Mouse (Mus musculus): ENCODE data around the gene Capns1. TPM values are rescaled to one million over a fixed set of nuclear protein-coding genes. Genes with fewer than 3 reads are reported as not detected.

Capns1 gene
- total and polyA plus RNA-seq, 3 experiments, result 31.7 to 354 TPM; not detected in 1

DNA sequence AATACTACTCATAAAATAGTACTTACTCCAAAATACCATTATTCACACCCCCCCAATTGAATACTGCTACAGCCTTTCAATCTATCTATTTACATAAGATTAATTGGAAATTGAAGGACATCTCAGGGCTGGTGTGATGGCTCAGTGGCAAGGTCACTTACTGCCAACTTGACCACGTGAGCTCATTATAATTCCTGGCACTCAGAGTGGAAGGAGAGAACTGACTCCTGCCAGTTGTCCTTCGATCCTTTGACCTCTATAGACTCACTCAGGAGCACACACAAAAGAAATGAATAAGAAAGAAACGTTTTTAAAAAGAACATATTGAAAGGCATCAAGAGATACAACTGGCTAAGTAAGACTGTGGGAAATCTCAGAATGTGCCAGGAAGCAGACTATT lies 17.3 kb upstream of the Capns1 start:
- H3K4me1 ChIP-seq (ENCODE audit: control insufficient read depth in 1 of 2, insufficient read depth in 2 of 2, low read length in 2 of 2), result no peaks in the 10 kb centered on the region; a peak in 1 of 4 replicates
- no peaks in the 10 kb centered on the region for H3K79me2 ChIP-seq (ENCODE audit: control insufficient read depth, insufficient read depth, low read length, poor library complexity)
- H3K9ac ChIP-seq (ENCODE audit: control insufficient read depth, low read depth, low read length, poor library complexity, severe bottlenecking), result no peak overlapping the region
- no peak overlapping the region for H3K4me3 ChIP-seq (ENCODE audit: control insufficient read depth in 1 of 2, insufficient read depth in 1 of 2, low read depth in 2 of 2, low read length in 2 of 2)
- no peak for TF ChIP-seq ZKSCAN1 (IDR thresholded peaks at IDR 0.05; ENCODE audit: low read depth, low read length)
- TF ChIP-seq JUND (IDR thresholded peaks at IDR 0.05; ENCODE audit: low read depth, low read length), result no peak
- no peak for TF ChIP-seq EP300 (IDR thresholded peaks at IDR 0.05; ENCODE audit: low read depth in 1 of 2, low read length in 2 of 2)
- TF ChIP-seq ZMIZ1 (IDR thresholded peaks at IDR 0.05; ENCODE audit: low read depth, low read length), result no peak
- no peak for TF ChIP-seq USF2 (IDR thresholded peaks at IDR 0.05; ENCODE audit: borderline replicate concordance in 1 of 2, insufficient read depth in 1 of 2, low read depth in 1 of 2, low read length in 2 of 2)
- no peak for TF ChIP-seq GABPA (IDR thresholded peaks at IDR 0.05; ENCODE audit: low read depth, low read length)
- TF ChIP-seq HCFC1 (IDR thresholded peaks at IDR 0.05; ENCODE audit: low read depth, low read length), result no peak
- TF ChIP-seq MAFK (IDR thresholded peaks at IDR 0.05; ENCODE audit: borderline replicate concordance, low read depth, low read length), result no peak
- TF ChIP-seq USF1 (IDR thresholded peaks at IDR 0.05; ENCODE audit: low read depth, low read length), result no peak
- no peak for TF ChIP-seq CHD1 (IDR thresholded peaks at IDR 0.05; ENCODE audit: low read depth, low read length)
- no peak for TF ChIP-seq GATA1 (IDR thresholded peaks at IDR 0.05; ENCODE audit: low read depth, low read length)
- H3K9me3 ChIP-seq (replicated peaks; ENCODE audit: insufficient read depth, low read length), result no peaks in the 10 kb centered on the region
- no peaks in the 10 kb centered on the region for H3K36me3 ChIP-seq (ENCODE audit: control insufficient read depth in 1 of 2, insufficient read depth in 2 of 2, low read length in 2 of 2)
- no peaks in the 10 kb centered on the region for H3K27me3 ChIP-seq (ENCODE audit: control insufficient read depth in 1 of 2, insufficient read depth in 2 of 2, low read length in 2 of 2)
- no peak overlapping the region for H3K27ac ChIP-seq (ENCODE audit: control insufficient read depth, low read depth, low read length)
- DNase-seq (ENCODE audit: low read depth, low spot score), result no peak

DNA sequence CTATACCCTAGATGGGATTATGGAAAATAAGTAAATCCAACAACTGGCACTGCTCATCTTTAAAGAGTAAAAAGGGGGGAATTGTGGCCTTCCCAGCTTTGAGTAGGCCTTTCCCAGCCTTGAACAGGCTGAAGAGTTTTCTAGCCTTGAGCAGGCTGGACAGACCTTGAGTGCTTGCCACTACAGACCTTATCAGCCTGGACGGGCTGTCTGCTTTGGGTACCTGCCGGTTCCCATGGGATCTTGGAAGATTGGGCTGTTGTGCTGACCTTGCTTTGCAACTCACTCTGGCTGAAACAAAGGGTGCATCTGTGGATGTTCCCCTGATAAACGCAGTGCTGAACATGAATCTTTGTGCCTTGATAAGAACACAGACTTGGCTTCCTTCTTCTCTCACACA lies 15.3 kb upstream of the Capns1 start:
- TF ChIP-seq SMC3 (IDR thresholded peaks at IDR 0.05; ENCODE audit: low read depth, low read length), result no peak
- no peak for TF ChIP-seq RCOR1 (IDR thresholded peaks at IDR 0.05; ENCODE audit: low read depth, low read length)
- TF ChIP-seq ELF1 (IDR thresholded peaks at IDR 0.05; ENCODE audit: low read depth, low read length), result no peak
- TF ChIP-seq RAD21 (IDR thresholded peaks at IDR 0.05; ENCODE audit: low read depth, low read length), result no peak
- no peak for TF ChIP-seq USF2 (IDR thresholded peaks at IDR 0.05; ENCODE audit: borderline replicate concordance in 1 of 2, insufficient read depth in 1 of 2, low read depth in 1 of 2, low read length in 2 of 2)
- no peak for TF ChIP-seq CHD1 (IDR thresholded peaks at IDR 0.05; ENCODE audit: low read depth, low read length)
- no peak for TF ChIP-seq POLR2A (IDR thresholded peaks at IDR 0.05; ENCODE audit: control insufficient read depth in 1 of 2, insufficient read depth in 1 of 2, low read depth in 1 of 2, low read length in 2 of 2, poor library complexity in 1 of 2)
- no peak for TF ChIP-seq ZKSCAN1 (IDR thresholded peaks at IDR 0.05; ENCODE audit: low read depth, low read length)
- TF ChIP-seq SIN3A (IDR thresholded peaks at IDR 0.05; ENCODE audit: low read length), result no peak
- TF ChIP-seq GABPA (IDR thresholded peaks at IDR 0.05; ENCODE audit: low read depth, low read length), result no peak
- TF ChIP-seq BHLHE40 (IDR thresholded peaks at IDR 0.05; ENCODE audit: borderline replicate concordance, low read depth, low read length), result no peak
- no peak for TF ChIP-seq CTCF (IDR thresholded peaks at IDR 0.05 in 2 of 3, conservative IDR thresholded peaks at IDR 0.05 in 1 of 3; ENCODE audit: control insufficient read depth in 1 of 3, insufficient read depth in 1 of 3, low read depth in 2 of 3, low read length in 3 of 3, poor library complexity in 1 of 3, severe bottlenecking in 1 of 3)
- TF ChIP-seq POLR2AphosphoS2 (IDR thresholded peaks at IDR 0.05; ENCODE audit: low read length), result no peak

More for the DNA sequence above, 15.3 kb upstream of the Capns1 start:
- Histone ChIP-seq H3K27me3 (ENCODE audit: control insufficient read depth in 1 of 2, insufficient read depth in 2 of 2, low read length in 2 of 2) (no peaks in the 10 kb centered on the region), H3K4me1 (ENCODE audit: control insufficient read depth in 1 of 2, insufficient read depth in 2 of 2, low read length in 2 of 2) (no peaks in the 10 kb centered on the region; a peak in 1 of 4 replicates), H3K9me3 (replicated peaks; ENCODE audit: insufficient read depth, low read length) (no peaks in the 10 kb centered on the region), H3K4me3 (ENCODE audit: control insufficient read depth in 1 of 2, insufficient read depth in 1 of 2, low read depth in 2 of 2, low read length in 2 of 2) (no peak overlapping the region), H3K9ac (ENCODE audit: control insufficient read depth, low read depth, low read length, poor library complexity, severe bottlenecking) (no peak overlapping the region), H3K79me2 (ENCODE audit: control insufficient read depth, insufficient read depth, low read length, poor library complexity) (no peaks in the 10 kb centered on the region), H3K27ac (ENCODE audit: control insufficient read depth, low read depth, low read length) (no peak overlapping the region), H3K36me3 (ENCODE audit: control insufficient read depth in 1 of 2, insufficient read depth in 2 of 2, low read length in 2 of 2) (no peaks in the 10 kb centered on the region)
- DNase-seq (ENCODE audit: low read depth, low spot score), result no peak
